Mouse (Mus musculus) embryo, embryonic 9.5 days (tissue): Measurements from ENCODE around the gene Wasf2.
"Not testable (repeated sequence)": the region's sequence is repeated elsewhere in the genome, so short reads cannot be mapped to it uniquely, and the experiment has no call there.

Source experiments
- DNase-seq: peaks from one replicate; pipeline ENCODE4 v3.0.0-alpha.2; 2017; ENCODE audit errors: extremely low spot score

The Wasf2 gene

DNA sequence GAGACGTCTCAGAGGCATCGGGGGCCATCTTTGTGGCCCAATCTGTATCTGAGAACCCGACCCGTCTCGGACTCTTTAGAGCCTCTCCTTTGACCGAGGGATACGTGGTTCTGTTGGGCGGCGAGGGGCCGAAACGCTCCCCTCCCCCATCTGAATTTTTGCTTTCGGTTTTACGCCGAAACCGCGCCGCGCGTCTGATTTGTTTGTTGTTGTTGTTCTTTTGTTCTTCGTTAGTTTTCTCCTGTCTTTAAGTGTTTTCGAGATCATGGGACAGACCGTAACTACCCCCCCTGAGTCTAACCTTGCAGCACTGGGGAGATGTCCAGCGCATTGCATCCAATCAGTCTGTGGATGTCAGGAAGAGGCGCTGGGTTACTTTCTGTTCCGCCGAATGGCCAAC, 33.6 kb upstream of the Wasf2 start:
- not testable (repeated sequence) for DNase-seq

- DNase-seq: no peak
These were observed 28.6 kb upstream of the Wasf2 start for GRCm38 (mm10) chr4:133101751-133102150.

GRCm38 (mm10) chr4:133103525-133104193, 26.6 kb upstream of the Wasf2 start:
- no peak for DNase-seq

GRCm38 (mm10) chr4:133104194-133104569, 26.1 kb upstream of the Wasf2 start:
- DNase-seq: no peak

GRCm38 (mm10) chr4:133106691-133107090, 23.6 kb upstream of the Wasf2 start:
- DNase-seq: no peak

GRCm38 (mm10) chr4:133107788-133108281, 22.5 kb upstream of the Wasf2 start:
- no peak for DNase-seq

- peak; percentile 25 for DNase-seq
These were observed 21.6 kb upstream of the Wasf2 start for GRCm38 (mm10) chr4:133108481-133109334.

- no peak for DNase-seq
These were observed 20.9 kb upstream of the Wasf2 start for GRCm38 (mm10) chr4:133109335-133109801.

- DNase-seq: no peak
These were observed 18.0 kb upstream of the Wasf2 start for GRCm38 (mm10) chr4:133112175-133112838.

- DNase-seq: no peak
These were observed 16.9 kb upstream of the Wasf2 start for GRCm38 (mm10) chr4:133113351-133113882.

- no peak for DNase-seq
These were observed 15.5 kb upstream of the Wasf2 start for GRCm38 (mm10) chr4:133114762-133115161.

DNA sequence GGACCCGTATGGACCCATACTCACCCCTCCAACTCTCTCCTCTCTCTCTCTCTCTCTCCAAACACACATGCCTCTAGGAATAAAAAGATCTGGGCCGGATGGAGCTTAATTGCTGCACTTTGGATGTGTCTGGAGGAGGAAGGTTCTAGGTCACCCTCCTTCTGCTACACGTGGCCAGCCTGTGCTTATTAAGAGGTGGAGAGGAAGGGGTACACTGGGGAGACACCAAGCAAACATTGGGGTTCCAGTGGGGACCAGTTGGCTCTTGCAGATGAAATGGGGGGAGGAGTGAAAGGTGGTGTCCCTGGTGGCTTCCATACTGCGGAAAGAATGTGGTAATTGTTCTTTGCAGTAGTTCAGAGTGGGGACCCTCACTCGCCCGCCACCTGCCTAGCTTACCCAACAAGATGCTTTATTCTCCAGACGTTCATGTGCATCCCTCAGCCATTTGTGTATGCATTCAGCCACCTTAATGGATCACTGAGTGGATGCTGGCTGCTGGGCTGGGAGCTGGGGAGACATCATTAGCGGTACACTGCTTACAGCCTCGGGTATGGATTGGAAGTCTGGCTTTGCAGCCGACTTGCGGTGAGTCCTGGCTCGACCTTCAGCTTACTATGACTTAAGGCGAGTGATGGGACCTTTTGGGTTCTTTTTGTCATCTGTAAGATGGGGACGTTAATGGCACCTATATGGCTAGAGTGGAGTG, 14.4 kb upstream of the Wasf2 start:
- DNase-seq: no peak

GRCm38 (mm10) chr4:133116756-133117470, 13.4 kb upstream of the Wasf2 start:
- DNase-seq: no peak

DNA sequence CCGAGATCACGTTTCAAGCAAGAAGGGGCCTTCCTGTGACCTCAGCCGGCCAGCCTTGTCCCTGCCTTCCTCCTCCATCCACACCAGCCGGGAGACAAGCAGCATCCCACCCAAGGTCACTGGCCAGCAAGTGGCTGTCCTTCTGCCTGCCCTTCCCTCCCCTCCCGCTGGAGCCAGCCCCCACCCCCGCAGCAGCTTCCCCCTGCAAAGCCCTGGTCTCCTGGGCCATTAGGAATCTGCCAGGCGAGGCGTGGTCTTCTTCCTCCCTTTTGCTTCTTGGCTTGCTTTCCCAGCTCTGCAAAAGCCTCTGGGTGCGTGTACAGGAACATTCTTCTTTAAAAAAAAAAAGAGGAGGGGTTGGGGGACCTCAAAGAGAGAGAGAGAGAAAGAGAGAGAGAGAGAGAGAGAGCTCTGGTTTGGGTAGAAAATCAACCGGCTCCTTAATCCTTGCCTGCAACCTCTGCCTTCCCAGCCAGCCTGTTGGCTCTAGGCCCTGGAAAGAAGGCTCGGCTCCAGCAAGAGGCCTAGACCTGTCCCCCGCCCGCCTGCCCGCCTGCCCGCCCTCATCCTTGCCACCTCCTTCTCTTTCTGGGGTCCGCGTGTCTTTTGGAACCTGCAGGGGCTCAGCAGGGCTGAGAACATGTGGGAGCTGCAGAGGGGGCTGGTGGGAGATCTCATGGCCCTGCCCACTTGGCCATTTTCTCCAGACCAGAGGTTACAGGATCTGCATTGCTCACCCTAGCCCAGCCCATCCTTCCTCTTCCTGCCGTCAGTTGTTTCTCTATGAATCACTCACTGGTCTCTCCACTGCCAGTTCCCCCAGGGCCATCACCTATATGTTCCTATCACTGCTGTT, 12.5 kb upstream of the Wasf2 start:
- DNase-seq: peak; percentile 70

GRCm38 (mm10) chr4:133118775-133119375, 11.4 kb upstream of the Wasf2 start:
- no peak for DNase-seq

DNA sequence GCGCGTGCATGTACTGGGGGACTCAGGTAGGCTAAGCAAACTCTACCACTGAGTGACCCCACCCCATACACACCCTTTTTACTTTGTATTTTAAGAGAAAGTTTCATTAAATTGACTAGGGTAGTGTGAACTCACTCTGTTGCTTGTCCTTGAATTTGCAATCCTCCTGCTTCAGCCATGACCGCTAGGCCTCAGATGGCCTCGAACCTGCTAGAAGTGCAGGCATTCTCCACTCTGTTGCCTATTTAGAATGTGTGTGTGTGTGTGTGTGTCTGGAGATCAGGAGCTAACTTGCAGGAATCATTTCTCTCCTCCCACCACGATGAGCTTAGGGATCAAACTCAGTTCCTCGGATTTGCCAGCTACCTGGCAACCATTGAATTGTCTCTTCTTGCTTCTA, 10.7 kb upstream of the Wasf2 start:
- DNase-seq: no peak

DNA sequence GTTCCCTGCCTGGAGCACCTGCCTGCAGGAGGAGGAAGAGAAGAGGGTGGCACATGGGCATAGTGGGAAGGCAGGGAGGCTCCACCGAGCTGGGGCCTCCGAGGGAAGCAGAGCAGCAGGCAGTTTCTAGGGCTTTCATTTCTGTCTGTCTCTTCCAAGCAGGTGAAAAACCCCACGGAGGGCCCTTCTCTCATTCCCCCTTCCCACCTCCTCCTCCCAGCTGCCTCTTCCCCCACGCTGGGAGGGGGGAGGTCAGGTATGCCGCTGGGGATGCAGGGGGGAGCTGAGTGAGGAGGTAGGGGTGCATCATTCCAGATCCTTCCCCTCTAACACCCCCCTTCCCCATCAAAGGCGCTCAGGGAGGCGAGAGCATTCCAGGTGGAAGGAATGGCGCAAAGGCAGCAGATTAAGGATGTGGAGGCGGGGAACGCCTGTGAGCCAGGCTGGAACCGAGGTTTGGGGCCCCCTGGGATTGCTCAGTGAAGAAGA, 9.4 kb upstream of the Wasf2 start:
- no peak for DNase-seq

DNA sequence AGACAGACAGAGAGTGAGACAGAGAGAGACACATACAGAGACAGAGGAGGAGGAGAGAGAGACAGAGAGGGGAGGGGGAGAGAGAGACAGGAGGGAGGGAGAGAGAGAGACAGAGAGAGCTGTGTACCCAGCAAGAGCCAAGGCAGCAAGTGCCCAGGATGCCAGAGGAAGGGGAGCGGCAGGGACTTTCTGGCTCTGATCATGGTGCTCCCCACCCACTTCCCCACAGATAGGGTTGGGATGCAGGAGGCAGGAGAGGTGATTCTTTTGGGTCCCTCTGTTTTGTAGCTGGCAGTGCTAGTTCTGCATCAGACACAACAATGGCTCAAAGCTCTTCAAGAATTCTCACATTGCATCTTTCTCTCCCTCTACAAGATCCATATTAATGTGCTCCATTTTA, 8.9 kb upstream of the Wasf2 start:
- DNase-seq: no peak

- DNase-seq: no peak
These were observed 8.2 kb upstream of the Wasf2 start for GRCm38 (mm10) chr4:133121974-133122637.
